Mouse (Mus musculus) right cerebral cortex, postnatal 14 days (tissue): Measurements from ENCODE around the gene Zfp503.

ENCODE experiments used
- DNase-seq: peaks from one replicate; pipeline ENCODE4 v3.0.0; 2022

Zfp503 gene

DNA sequence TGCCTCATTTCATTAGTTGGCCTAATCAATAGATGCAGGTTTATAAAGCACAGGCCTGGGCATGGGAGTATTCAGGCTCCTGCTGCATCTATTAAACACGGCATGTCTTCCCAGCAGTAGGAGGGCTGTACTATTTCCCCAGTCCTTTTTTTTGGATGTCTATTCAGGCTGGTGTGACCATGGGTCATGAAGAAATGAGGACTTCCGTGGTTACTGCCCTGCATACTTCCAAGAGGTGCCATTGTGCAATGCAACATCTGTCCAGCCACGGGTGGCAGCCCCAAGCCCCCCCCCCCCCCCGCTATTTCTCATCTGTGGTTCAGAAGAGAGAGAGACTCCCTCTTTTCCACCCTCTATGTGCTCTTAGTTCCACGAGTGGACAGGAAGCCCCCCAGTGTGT, 23.1 kb downstream of the Zfp503 start:
- no peak for DNase-seq

DNA sequence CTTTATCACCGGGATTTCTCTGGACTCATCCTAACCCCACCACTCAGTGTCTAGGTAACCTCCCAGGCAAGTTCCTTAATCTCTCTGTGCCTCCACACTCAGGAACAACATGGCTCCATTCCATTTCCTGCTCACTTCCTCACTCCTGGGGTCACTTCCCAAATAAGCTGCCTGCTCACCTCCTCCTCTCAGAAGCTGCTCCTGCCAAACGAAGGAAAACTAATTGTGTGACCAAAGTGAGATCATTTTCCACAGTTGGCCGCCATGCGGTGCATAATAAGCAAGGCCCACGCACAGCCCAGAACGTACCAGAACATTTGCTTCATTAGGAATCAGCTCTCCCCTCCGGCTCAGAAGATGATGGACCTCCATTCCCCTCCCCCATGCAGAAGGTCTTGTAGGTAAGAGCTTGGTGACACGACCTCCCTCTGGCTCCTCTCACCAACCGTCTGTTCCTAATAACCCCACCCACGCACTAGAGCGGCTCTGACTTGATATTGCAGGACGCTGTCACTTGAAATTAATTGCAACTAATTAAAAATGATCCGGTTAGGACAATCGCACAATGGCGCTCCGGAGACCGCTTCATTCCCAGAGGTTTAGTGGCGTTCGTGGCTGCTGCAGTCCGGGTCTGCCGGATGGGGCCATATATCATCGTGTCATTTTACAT, 26.9 kb downstream of the Zfp503 start:
- no peak for DNase-seq

DNA sequence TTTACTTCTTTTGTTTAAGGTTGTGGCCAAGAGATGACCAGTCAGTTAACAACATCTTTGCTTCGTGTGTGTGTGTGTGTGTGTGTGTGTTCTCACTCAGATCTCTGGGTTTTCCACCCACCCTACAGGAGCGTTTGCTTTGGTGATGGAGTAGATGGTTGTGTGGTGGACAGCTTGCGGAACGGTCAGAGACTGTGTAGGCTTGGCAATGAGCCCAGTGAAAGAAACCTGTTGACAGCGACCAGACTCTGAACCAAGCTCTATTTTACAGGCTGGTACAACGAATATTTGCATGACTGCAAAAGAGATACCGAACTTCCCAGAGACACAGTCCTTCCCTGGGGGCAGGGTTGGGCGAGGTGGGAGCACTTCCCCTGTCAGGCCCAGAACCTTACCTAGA, 30.2 kb downstream of the Zfp503 start:
- DNase-seq, result peak; percentile 10

GRCm38 (mm10) chr14:21958643-21959042, 30.8 kb downstream of the Zfp503 start:
- no peak for DNase-seq

DNA sequence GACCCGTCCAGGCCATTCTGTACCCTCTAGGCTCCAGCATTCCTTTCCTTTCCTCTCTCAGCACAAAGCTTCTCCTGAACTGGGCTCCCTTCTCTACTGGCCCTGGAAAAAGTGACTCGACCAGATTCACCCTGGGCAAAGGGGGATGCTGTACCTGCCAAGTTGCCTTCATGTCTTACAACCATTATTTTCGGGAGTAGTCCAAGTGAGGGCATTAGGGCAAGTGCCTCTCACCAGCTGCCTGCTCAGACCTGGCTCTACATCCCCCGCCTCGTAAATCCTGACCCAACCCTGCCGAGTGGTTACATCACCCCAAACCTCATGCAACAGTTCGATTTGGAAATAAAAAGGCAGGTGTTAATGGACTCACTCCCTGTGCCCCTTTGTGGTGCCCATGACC, 36.9 kb downstream of the Zfp503 start:
- no peak for DNase-seq

DNA sequence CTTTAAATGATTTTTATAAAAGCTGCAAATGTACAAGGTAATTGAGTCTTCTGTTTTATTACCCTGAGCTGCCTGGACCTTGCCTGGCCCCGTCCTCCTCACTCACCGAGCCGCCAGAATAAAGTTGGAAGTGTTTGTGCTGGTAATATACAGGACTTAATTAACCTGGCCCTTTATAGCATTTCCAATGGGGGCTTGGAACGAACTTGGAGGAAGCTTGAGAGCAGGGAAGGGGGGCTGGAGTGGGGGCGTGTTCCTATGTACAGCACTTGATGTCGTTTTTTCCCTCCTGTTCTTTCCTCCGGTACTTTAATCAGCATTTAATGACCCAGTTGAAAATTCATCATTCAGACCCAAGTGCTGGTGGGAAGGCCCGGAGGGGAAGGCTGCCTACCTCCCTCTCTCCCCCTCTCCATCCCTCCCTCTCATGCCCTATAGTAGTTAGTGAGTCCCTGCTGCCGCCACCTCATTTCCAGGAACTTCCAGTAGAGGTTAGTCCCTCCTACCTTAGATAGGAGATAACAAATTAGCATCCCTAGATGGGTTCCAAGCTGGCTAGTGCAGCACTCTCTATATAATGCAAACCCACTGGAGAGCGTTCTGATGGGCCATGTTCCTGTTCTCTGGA, 37.4 kb downstream of the Zfp503 start:
- no peak for DNase-seq

- no peak for DNase-seq
These were observed 44.5 kb downstream of the Zfp503 start for GRCm38 (mm10) chr14:21944946-21945345.

DNA sequence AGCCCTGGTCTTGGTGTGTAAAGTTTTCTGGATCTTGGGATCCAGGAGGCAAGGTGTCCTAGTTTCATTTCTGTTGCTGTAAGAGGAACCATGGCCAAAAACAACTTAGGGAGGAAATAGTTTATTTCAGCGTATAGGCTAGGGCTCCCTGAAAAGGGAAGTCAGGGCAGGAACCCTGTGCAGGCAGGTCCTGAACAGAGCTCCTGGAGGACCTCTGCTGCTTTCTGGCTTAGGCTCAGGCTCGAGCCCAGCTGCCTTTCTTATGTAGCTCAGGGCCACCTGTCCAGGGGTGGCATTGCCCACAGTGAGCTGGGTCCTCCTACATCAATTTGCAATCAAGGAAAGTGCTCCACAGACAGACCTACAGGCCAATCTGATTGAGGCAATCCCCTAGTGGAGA, 47.8 kb downstream of the Zfp503 start:
- no peak for DNase-seq

DNA sequence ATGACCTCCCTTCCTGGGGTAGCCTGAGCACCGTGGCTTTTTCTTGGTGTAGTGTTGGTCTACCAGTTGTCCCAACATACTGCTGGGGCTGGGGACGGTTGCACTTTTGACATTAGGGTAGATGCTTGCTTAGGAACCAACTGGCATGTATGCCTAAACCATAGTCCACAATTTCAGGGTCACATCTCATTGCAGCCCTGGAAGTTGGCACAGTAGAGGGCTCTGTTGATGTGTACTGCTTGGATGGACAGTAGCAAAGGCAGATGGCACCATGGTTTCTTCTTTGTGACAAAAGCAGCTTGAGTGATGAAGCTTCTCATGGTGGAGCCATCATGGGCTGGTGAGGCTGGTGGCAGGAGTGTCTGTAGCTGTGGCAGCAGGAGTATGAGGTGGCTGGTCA, 52.3 kb downstream of the Zfp503 start:
- DNase-seq, result no peak

DNA sequence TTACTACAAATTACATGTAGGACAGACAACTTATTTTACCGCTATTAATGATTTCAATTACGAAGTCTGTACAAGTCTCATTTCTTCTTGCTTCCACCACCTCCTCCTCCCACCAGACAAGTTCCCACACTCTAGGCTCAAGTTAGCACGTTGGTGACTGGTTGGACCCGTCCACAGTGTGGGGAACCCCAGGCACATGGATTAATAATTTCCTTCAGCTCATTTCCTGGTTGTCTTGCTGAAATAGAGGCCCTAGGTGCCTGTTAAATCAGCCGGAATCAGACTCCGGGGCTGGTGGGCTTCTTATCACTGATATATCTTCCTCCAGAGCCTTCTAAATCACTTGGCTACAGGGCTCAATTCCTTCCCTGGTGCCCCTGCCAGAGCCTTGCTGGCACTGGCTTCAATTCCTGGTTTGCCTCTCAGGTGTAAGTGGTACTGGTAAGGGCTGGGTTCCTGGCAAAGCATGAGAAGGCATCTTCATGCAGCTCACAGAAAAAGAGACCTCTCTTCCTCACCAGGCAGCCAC, 53.2 kb downstream of the Zfp503 start:
- DNase-seq, result no peak
